Mouse (Mus musculus) WW6 (cell line): ENCODE measurements at regions not wholly inside any gene's neighbourhood (a gene's known extent, or its start where the extent isn't known, plus 50 kb on each side); places are given as distances from the start of the nearest gene placed in this dataset.
A peak's percentile ranks its signal among the peaks of the same experiment; 100 is the strongest.

Source experiments
- DNase-seq: peaks from one replicate; pipeline ENCODE4 v3.0.0-alpha.2; 2013; ENCODE audit warnings: low read depth, low spot score

DNA sequence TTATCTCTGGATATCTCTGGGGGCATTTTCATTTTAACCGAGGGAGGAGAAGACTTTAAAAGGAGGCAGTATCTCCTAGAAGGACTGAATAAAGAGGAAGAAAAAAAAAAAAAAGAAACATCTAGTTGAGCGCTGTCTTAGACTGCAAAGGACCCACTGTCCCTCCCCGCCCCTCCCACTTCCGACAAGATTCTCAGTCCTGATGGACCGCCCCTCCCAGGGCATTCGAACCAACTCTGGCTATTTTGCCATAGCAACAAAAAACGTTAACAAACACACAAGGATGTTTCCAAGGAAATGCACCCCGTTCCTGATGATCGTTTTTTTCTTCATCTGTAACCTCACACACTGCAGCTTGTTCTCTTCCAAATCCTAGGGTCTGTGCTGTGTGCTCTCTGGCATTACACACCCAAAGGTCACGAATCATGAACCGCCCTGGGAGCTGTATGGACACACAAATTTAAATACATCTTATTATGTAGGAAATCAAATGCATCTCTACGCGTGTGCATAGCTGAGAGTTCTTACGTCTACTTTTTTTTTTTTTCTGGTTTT is 75.8 kb downstream of the Rnd3 start:
- no peak for DNase-seq

- DNase-seq: no peak
Measured at GRCm38 (mm10) chr2:51072346-51072885, 76.5 kb downstream of the Rnd3 start.

GRCm38 (mm10) chr2:51070902-51071301 is 78.0 kb downstream of the Rnd3 start:
- DNase-seq: no peak

GRCm38 (mm10) chr2:51066423-51066831 is 82.5 kb downstream of the Rnd3 start:
- no peak for DNase-seq

DNA sequence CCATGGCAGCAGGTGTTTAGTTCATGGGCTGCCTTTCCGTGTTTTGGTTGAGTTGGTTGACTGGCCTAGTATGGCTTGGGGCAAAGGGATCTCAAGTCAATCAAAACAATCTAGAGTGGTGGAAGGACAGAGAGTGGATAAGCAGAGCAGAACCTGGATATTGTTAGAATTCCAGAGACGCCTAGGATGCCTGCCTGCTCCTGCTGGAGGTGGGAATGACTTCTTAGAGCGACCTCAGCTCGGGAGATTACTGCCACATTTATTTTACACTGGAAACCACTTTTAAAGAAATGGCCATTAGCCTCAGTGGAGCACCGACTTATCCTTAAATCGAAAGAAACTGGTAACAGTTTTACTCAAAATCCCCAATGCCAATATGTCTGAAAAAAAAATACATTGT is 83.1 kb downstream of the Rnd3 start:
- no peak for DNase-seq

DNA sequence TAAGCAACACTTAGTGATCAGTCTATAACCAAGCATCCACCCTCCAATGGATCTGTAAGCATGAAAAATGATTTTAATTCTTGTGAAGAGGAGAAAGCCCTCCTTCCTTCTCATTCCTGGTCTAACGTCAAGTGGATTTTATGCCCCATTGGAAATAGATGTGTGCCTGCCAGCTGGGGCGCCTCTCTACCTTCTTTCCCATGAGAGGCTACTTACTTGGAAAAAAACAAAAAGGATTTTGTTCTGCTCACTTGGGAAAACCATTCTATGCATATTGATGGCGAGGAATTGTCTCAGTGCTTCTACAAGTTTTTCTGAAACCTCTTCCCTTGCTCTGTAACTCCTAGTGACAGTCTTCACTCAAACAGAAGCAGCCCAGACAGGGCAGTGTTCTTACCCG is 84.1 kb downstream of the Rnd3 start:
- no peak for DNase-seq

DNA sequence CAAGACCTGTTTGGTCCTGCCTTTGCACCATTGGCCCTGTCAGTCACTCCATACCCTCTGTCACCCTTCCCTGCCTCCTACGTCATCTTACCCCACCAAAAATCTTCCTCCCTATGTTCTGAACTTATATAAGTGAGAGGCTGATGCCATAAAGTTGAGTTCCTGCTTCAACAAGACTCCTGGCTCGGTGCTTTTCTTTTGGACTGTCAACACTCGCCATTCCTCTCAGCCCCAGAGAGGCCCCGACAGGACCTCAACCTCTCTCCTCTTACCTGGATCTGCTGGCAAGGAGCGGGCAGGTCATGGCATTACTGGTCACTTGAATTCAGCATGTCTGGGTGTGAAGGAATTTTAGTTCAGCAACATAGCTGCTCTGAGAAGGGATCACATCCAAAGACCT is 86.9 kb downstream of the Rnd3 start:
- DNase-seq: no peak

DNA sequence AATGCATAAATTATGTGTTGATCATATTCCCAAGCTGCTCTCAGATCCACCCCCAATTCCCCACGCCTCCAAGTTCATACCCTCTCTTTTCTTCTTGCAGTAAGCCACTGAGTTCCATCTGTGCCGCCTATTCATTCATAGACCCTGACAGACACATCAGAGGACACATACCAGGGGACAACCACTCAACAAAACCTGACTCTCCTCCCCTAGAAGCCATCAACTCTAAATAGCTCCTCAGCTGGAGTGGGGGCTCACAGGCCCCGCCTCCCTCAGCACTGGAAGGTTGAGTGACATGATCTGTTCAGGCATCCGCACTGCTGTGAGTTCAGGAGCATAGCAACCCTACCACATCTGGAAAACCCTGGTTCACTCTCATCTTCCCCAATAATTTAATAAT is 90.8 kb downstream of the Rnd3 start:
- DNase-seq: no peak

GRCm38 (mm10) chr2:51056141-51056731 is 92.7 kb downstream of the Rnd3 start:
- DNase-seq: no peak

GRCm38 (mm10) chr2:51055339-51055738 is 93.6 kb downstream of the Rnd3 start:
- DNase-seq: no peak

DNA sequence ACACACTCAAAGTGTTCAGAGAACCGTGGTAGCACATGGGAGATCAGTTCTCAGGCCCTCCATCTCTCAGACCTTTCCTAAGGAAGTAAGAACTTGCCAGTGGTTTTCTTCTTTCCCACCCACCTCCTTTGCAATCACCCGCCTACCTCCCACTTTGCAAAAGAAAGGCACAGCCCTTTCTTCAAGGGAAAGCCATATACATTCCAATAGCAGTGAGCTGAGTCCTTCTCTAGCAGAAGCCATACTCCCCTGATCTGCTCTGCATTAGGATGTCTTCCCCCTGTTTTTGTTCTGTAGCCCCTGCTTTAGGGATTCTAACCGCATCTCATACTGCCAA is 99.1 kb downstream of the Rnd3 start:
- DNase-seq: peak; percentile 58

DNA sequence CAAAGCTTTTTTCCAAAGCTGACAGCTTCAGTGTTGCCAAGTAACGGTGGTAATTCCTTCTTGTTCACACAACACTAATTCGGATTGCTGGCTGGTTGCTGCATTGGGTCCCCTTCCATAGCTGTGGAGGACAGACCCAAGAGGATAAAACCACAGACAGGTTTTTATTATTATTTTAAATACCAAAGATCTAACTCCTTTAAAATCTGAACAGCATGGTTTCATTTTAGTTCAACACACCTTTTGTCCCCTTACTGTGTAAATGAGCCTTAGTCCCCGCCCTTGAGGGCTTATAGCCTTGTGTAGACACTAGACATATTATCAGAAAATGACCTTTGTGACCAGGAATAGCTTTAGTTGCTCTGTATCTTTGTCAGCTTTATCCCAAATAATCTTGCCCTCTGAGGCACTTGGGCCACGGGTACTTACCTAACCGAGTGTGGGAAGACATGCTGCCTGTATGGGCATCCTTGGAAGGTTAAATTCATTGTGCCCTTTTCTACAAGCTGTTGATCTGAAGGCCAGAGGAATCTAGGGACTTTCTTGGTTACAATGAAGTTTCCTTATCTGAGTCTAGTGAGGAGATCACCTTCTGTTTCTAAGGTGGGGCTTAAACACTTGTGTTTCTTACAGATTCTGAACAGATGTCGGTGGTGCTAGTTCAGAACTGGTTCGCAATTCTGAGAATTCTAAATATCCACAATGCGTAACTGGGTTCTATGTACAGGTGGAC is 99.6 kb downstream of the Rnd3 start:
- DNase-seq: no peak

DNA sequence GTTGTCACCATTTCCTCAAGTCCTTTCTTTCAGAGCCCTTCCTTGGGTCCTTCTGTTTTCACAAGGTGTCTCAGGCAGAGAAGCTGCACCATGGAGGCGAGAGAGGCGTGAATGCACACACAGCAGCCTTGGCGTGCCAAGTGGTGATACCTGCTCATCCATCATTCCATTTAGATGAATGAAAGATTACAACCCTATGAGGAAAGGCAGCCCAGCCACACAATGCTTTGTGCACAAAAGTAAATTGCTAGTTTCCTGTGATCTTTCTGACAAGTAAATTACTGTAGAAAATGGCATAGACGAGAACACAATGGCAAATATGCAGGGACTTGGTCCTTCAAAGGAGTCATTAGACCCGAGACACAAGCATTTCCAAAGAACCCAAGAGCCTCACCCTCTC is 101.4 kb downstream of the Rnd3 start:
- DNase-seq: no peak

GRCm38 (mm10) chr2:51045626-51046025 is 103.3 kb downstream of the Rnd3 start:
- DNase-seq: no peak

DNA sequence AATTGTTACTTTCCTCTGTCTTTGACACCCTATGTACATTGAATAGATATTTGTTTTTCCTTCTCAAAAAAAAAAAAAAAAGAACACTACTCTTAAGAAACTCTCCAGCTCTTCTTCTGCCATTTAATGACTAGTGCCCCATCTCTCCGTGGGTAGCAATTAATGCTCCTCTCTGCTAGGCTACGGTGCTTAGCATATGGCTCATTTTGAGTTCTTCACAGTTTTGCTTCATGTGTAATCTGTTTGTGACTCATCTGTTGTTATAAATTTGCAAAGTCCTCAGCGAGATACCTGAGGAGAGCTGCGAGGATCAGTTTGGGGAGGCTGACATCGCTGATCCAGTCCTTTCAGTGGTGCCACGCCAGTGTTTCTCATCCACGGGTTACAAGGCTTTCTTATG is 107.8 kb downstream of the Rnd3 start:
- DNase-seq: no peak

GRCm38 (mm10) chr2:51038685-51039084 is 110.2 kb downstream of the Rnd3 start:
- no peak for DNase-seq

DNA sequence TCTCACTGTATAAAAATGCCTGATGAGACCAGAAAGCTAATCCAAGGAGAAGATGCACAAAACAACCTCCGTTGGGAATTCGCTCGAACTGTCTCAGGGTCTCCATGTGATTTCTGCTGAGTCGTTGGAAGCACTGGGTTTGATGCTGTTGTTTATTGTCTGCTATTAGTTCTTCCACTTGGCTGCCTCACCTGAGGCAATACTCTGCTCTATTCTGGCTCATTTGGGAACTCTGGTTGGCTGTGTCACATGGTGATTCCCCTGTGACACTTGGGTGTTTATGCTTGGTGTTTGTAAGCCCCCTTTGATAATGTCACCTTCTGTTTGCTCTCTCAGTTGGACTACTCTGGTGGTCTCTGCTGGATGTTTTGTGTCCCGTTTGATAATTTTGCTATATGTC is 111.9 kb downstream of the Rnd3 start:
- DNase-seq: no peak

DNA sequence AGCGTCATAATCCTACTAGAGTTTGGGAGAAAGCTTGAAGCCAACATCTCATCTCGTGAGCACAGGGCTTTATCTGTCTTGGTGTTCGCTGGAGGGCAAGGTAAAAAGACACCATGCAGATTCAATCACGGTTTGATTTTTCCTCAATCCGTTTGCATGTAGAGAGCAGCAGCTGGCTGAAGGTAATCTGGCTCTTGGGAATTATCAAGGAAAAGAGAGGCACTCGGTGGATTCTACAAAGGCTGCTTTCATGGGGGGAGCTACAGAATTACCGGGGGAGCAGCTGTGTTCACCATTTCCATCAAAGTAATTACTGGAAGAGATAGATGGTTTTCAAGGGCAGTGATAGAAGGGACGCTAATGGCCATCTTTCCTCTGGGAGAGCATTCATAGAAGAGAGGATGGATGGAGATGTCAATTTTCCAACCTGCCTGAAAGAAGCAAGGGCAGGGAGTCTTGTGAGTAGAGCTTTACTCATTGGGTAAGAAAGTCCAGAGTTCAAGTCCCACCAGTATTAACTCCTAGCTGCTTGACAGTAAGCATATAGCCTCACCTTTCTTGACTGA is 112.6 kb downstream of the Rnd3 start:
- DNase-seq: no peak

GRCm38 (mm10) chr2:51033881-51034280 is 115.0 kb downstream of the Rnd3 start:
- DNase-seq: no peak

- DNase-seq: no peak
Measured at GRCm38 (mm10) chr2:51022479-51022878, 126.4 kb downstream of the Rnd3 start.

DNA sequence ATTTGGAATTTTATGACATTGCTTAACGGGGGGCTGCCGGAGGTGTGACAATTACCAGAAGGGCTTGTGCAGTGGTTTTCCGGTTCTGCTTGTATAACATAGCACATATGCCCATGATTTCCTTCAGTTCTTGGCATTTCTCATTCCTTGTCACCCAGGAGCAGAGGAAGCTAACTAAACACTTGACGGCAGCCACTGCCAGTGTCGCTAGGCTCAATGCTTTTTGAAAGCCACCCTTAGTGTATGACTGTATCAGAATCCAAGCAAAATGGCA is 132.8 kb downstream of the Rnd3 start:
- DNase-seq: no peak

GRCm38 (mm10) chr2:51015360-51016128 is 133.4 kb downstream of the Rnd3 start:
- no peak for DNase-seq
